Mouse (Mus musculus) ES-Bruce4 (cell line): ENCODE measurements around the gene Rrp1b.

Experiments
- CTCF ChIP-seq: IDR thresholded peaks from one replicate; pipeline ENCODE4 v1.8.1; 2011; ENCODE audit warnings: low read depth, low read length
- POLR2A ChIP-seq: IDR thresholded peaks from one replicate; pipeline ENCODE4 v1.8.1; 2011; ENCODE audit warnings: low read length; ENCODE audit not compliant: insufficient read depth

GRCm38 (mm10) chr17:31992004-31992403 lies 43.9 kb upstream of the Rrp1b start:
- no peak for TF ChIP-seq POLR2A
- no peak for TF ChIP-seq CTCF
